Mouse (Mus musculus) splenic B cell, adult 2 months (primary cell): Measurements from ENCODE around the gene Gsdmc3.
"Not testable (repeated sequence)": the region's sequence is repeated elsewhere in the genome, so short reads cannot be mapped to it uniquely, and the experiment has no call there.

Source experiments
- DNase-seq: peaks from one replicate; pipeline ENCODE4 v3.0.0-alpha.2; 2011; ENCODE audit warnings: low read depth, low spot score
- H3K27me3 ChIP-seq: 2 replicates; pipeline ENCODE4 v1.6.1; 2012; ENCODE audit warnings: mild to moderate bottlenecking, low read length, moderate library complexity, mixed read lengths; ENCODE audit not compliant: control insufficient read depth, poor library complexity, insufficient read depth, severe bottlenecking
- H3K36me3 ChIP-seq: 2 replicates; pipeline ENCODE4 v1.6.1; 2012; ENCODE audit warnings: mild to moderate bottlenecking, low read length, moderate library complexity, mixed read lengths; ENCODE audit not compliant: control insufficient read depth, poor library complexity, insufficient read depth, severe bottlenecking

Gene Gsdmc3

GRCm38 (mm10) chr15:63878458-63878857 is at the start of gene Gsdmc3:
Gene Gsdmc3, minus strand, starts transcription at chr15:63878558.
- H3K27me3 ChIP-seq, DNase-seq, H3K36me3 ChIP-seq: not testable (repeated sequence)

- no peaks in the 10 kb centered on the region for H3K27me3 ChIP-seq
- no peak for DNase-seq
- H3K36me3 ChIP-seq, result peaks cover 5% of the 10 kb centered on the region
Measured at GRCm38 (mm10) chr15:63926201-63926600, 47.8 kb upstream of the Gsdmc3 start.

GRCm38 (mm10) chr15:63924484-63924883 is 46.1 kb upstream of the Gsdmc3 start:
- Histone ChIP-seq H3K27me3 (no peaks in the 10 kb centered on the region), H3K36me3 (no peaks in the 10 kb centered on the region; the same call in none of the 2 replicates)
- no peak for DNase-seq

- H3K36me3 ChIP-seq, DNase-seq, H3K27me3 ChIP-seq: not testable (repeated sequence)
Measured at GRCm38 (mm10) chr15:63921618-63922017, 43.3 kb upstream of the Gsdmc3 start.

- not testable (repeated sequence) for DNase-seq, H3K27me3 ChIP-seq, H3K36me3 ChIP-seq
Measured at GRCm38 (mm10) chr15:63919728-63920127, 41.4 kb upstream of the Gsdmc3 start.

- H3K36me3 ChIP-seq, H3K27me3 ChIP-seq: not testable (repeated sequence)
- DNase-seq, result peak; percentile 27
Measured at GRCm38 (mm10) chr15:63916584-63916983, 38.2 kb upstream of the Gsdmc3 start.

GRCm38 (mm10) chr15:63912197-63912596 is 33.8 kb upstream of the Gsdmc3 start, which contains the start of gene Gsdmc4:
Gene Gsdmc4, minus strand, starts transcription at chr15:63912297.
- not testable (repeated sequence) for H3K27me3 ChIP-seq, DNase-seq, H3K36me3 ChIP-seq

GRCm38 (mm10) chr15:63909896-63910295 is 31.5 kb upstream of the Gsdmc3 start:
- not testable (repeated sequence) for DNase-seq, H3K27me3 ChIP-seq, H3K36me3 ChIP-seq

GRCm38 (mm10) chr15:63895560-63896353 is 17.4 kb upstream of the Gsdmc3 start:
- H3K27me3 ChIP-seq, H3K36me3 ChIP-seq: not testable (repeated sequence)
- DNase-seq, result peak; percentile 71

- not testable (repeated sequence) for H3K36me3 ChIP-seq, DNase-seq
Measured at GRCm38 (mm10) chr15:63888440-63888839, 10.1 kb upstream of the Gsdmc3 start.

GRCm38 (mm10) chr15:63887949-63888348 is 9.6 kb upstream of the Gsdmc3 start:
- not testable (repeated sequence) for DNase-seq, H3K27me3 ChIP-seq, H3K36me3 ChIP-seq

More at GRCm38 (mm10) chr15:63888440-63888839, 10.1 kb upstream of the Gsdmc3 start:
- H3K27me3 ChIP-seq, result not testable (repeated sequence)

GRCm38 (mm10) chr15:63876160-63876559 is 2.2 kb downstream of the Gsdmc3 start:
- H3K36me3 ChIP-seq, DNase-seq, H3K27me3 ChIP-seq: not testable (repeated sequence)

- H3K36me3 ChIP-seq, H3K27me3 ChIP-seq: not testable (repeated sequence)
- peak; percentile 18 for DNase-seq
Measured at GRCm38 (mm10) chr15:63861965-63862364, 16.4 kb downstream of the Gsdmc3 start.
